Mouse (Mus musculus) megakaryocyte, embryonic 14.5 days (primary cell): ENCODE results near the gene Adgrg2.

Source experiments
- FLI1 ChIP-seq: IDR thresholded peaks from 2 replicates; pipeline ENCODE4 v1.6.1; 2012; ENCODE audit warnings: low read length, inconsistent platforms, mixed read lengths
- GATA1 ChIP-seq: IDR thresholded peaks from 3 replicates; pipeline ENCODE4 v1.6.1; 2012; ENCODE audit warnings: mixed read lengths, low read length, inconsistent platforms, borderline replicate concordance

DNA sequence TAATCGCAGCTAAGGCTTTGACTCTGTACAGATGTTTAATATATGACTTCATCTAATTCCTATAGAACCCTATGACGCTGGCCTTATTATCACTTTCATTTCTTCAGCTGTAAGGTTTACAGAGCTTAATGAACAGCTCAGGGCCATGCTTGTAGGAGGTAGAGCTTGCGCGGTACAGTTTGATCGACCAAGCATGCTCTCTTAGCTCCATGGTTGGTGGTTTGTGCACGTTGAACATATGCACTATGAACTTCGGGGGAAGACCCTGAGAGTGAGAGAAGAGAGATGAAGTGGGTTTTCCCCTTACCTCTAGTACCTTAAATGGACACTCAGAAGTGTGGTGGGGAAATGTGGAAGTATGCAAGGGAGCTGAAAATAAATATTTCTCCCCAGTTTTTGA is 41.7 kb downstream of the Adgrg2 start:
- TF ChIP-seq GATA1 (no peak), FLI1 (no peak)
